Mouse (Mus musculus) cerebellum, adult 9-10 months (tissue): ENCODE measurements at regions not wholly inside any gene's neighbourhood (a gene's known extent, or its start where the extent isn't known, plus 50 kb on each side); places are given as distances from the start of the nearest gene placed in this dataset.
A peak's percentile ranks its signal among the peaks of the same experiment; 100 is the strongest.

ENCODE experiments used
- DNase-seq: peaks from one replicate; pipeline ENCODE4 v3.0.0; 2022

DNA sequence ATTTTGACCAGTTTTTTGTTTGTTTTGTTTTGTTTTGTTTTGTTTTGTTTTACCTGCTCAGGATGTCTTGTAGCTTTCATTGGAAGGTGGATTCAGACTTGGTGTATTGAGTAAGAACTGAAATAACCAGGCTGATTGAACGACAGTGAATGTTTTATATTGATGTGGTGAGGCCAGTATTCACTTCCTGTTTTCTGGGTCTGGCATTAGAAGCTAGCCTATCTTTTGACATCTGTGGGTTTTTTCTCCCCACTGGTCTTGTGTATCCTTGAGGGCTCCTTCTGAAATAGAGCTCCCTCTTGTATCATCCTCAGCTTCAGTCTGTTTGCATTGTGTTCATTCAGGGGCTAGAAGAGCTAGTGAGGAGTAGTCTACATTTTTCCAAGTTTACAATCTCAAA lies 175.5 kb downstream of the 1700129C05Rik start:
- no peak for DNase-seq

DNA sequence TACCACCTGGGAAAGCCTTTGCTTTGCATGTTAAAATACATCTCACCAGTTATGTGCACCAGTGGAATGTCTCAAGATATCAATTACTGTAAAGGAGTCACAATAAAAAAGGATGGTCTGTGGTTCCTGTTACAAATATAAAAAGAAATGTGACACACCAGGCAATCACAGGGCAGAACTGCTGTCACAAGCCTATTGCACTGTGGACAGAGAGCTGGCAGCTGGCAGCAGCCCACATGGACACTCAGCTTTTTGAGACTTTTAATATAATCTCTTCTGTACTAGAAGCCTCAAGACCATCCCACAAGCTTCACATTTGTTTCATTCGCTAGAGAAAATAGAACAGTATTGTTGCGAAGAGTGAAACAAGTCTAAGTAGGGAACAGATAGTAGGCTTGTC lies 197.7 kb downstream of the 1700129C05Rik start:
- DNase-seq = no peak

DNA sequence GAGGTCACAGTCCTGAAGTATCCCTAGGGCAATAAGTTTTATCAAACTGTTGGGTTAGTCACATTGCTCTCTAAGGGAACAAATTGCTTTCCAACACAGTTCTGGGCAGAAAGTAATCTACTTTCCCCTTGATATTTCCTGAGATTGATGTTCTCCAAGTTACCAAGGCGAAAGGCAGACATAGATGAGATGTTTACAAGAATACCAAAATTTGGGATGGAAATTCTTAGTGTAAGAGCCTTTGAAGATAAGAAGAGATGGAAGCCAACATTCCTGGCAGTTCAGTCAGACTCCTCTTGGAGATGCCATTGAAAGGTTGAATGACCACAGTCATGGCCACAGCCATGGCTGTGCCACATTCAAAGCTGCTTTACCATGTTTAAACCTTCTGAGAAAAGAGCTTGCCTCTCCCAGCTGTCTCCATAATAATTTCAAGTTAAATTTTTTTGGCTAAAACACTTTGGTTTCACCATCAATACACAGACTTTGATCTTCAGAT lies 199.4 kb downstream of the 1700129C05Rik start:
- DNase-seq = no peak

DNA sequence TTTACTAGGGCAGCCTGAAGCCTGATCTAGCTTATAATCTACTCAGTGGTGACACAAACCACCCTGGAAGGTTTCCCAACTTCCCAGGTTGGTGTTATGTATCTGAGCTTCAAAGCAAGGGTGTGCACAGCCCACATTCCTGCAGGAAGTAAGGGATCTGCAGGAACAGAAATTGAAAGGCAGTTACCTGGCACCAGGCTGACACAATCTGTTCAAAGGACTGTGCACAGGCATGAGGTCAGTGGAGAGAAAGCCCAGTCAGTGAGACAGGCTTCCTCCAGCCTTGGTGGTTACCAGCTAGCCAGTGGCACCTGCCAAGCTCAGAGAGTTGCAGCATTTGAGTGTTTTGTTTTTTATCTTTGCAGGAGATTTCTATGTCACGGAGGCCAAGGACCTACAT lies 203.6 kb downstream of the 1700129C05Rik start:
- DNase-seq = peak; percentile 97

DNA sequence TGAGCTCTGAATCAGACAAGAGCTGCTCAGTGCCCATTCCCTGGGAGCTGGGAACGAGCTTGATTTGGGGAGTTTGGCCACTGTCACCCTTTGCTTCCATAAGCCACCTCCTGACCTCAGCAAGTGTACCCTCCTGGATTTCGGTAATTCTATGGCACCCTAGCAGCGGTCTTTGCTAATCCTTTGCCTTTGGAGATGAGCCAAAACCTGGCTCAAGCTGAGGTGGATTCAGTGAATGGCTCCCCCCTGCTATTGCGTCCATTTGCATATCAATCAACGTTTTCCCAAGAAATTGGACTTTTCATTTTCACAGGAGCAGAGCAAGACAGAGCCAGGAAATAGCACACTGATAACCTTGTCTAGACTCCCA lies 204.1 kb downstream of the 1700129C05Rik start:
- no peak for DNase-seq

DNA sequence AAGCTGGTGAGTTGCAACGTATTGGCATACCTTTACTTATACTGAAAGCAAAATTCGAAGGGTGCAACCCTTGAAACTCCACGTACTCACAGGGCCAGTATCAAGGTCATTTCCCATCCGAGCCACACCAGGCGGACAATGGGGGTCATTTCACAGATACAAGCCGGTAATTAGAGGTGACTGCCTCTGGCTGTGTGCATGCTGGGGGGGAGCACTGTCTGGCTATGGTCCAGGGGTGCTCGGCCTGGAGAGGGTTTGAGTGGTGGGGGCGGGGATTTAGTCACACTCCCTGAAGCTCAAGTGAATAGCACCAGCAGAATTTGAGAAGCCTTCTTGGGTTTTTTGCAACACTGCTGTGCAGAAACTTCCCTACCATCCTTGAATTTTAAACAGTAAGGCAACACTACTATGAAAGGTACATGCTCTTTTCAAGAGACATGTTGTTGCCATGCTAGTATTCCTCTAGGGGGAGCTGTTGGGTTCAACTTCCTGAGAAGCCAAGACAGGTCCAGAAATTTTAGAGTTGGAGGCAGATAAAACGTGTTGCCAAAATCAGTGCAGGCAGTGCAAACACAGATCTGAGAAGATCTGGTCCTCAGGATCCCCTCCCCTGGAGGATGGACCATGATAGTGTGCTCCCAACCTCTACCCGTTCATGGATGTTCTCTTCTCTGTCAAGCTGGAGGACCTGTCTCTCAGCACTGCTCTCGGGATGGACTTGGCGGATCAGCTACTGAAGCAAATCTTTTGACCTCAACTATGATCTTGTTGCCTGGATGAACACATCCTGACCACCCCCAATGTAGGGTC lies 204.7 kb downstream of the 1700129C05Rik start:
- DNase-seq = peak; percentile 67

DNA sequence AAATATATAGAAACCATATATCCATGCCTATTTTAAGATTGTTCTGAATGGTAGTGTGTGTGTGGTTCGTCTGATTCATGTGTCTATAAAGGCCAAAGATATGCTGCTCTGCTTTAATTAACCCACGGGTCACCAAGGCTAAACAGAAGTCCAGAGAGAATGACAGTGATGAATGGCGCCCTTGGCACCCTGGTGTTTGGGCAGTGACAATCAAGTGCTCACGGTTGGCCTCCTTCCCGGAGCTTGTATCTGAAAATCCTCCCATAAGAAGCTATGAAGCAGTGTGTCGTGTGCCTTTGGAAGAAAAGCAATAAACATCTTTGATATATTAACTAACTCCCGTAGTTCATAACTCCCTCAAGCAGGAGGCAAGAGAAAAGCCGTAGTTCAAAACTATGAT lies 205.4 kb downstream of the 1700129C05Rik start:
- peak; percentile 57 for DNase-seq

DNA sequence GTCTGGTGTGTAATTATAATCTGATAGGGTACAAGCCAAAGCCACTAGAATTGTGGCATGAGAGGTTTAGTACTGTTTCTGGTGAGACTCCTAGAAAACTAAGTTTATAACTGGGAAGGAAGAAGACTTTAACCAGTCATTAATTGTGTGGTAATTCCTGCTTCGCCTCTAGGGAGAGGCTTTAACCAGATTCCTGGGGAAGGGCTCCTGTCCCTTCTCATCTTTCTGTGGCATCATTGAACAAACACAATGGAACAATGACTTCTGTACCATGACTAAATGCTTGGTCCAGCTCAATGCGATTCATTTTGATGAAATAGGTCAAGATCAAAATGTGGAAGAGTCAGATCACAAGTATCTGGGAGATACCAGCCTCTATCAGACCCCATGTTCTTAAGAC lies 206.6 kb downstream of the 1700129C05Rik start:
- DNase-seq = no peak

DNA sequence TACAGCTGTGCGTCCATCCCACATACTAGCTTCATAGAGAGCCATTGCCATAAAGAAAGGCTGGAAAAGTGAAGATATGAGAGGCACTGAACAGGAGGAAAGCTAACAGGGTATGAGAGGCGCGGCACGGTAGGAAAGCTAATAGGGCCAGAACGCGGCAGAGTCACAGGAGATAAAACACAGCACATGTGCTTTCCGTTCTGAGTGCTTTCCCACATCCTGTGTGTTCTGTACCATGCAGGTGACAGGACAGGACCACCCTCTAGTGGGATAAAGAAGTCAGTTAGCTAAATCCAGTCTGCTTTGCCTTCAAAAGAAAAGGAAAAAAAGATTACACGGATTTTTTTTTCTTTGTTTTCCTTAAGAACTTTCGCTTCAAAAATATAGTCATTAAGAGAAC lies 224.8 kb downstream of the 1700129C05Rik start:
- no peak for DNase-seq

DNA sequence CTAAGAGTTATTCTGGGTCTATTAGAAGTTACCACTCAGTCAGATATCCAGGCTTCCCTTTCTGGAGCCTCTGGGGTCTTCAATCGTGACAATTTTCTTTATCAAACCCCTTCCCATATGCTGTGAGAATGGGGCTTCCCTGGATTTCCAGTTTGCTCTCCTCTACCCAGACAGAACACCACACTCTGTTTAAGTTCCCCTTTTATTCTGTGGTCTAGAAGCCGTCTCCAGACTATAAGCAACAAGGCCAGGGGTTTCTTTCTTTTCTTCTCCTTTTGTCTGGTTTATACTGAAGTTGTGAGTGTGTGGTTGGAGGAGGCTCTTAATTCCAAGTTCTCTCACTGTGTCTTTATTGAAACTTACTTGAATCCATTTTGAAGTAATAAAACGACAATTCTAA lies 225.5 kb downstream of the 1700129C05Rik start:
- no peak for DNase-seq

DNA sequence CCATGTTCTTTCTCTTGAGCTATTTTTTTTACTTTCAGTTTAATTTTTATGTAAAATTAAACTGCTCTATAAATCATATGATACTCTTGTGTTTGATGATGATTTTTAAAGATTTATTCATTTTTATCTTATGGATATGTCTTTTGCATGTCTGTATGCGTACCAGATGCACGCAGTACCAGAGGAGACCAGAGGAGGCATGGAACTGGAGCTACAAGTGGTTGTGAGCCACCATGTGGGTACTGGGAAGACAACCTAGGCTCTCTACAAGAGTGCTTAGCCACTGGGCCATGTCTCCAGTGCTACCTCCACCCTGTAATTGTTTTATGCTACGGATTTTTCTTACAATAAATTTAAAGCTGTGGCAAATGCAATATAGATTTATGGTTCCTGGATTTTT lies 227.8 kb downstream of the 1700129C05Rik start:
- no peak for DNase-seq

DNA sequence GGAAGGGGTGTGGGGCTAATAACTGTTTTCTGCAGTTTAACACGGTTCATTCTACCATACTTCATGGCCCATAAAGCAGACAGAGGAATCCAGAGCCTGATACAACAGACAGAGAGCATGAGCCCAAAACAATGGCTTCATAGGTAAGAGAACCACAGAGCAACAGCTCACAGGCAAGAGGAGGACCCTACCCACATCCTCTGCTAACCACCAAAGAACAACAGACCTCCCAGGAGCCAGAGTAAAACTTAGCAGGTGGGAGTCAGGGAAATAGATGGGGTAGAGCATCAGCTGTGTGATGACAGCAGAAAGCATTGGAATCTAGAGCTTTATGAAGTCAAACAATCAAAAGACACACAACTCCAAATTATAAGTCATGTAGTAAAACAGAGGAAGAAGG lies 231.8 kb downstream of the 1700129C05Rik start:
- DNase-seq = no peak

DNA sequence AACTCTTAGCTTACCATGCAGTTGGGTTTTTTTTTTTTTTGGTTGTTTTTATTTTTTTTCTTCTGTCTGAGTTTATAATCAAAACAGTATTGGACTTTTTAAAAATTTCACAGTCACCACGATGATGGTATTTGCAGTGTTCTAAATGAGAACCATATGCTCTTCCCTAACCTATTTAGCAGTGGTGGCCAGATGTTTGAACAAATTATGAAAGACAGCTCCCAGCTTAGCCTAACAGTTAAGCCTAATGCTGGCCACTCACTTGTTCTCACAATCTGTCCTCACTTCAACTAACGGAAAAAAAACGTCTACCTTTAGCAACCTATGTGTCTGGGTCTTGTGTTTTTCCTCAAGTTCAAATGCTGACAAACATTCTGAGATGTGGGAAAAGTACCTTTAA lies 234.8 kb downstream of the 1700129C05Rik start:
- no peak for DNase-seq

DNA sequence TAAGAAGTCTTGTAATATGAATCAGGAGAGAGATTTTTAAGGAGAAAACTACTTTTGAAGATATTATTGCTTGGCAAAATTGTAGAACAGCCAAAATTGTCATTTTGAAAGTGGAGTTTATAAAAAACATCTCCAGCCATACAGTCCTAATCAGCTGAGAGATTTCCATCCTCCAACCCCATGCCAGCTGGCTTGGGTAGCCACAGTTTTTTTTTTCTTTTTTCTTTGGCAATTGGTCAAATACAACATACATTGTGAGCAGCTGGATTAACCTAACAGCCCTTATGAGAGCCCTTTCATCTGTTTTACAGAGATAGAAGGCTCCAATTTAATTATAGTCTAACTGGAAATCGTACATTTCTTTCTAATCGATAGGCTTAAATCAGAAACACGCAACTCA lies 235.3 kb downstream of the 1700129C05Rik start:
- DNase-seq = no peak

DNA sequence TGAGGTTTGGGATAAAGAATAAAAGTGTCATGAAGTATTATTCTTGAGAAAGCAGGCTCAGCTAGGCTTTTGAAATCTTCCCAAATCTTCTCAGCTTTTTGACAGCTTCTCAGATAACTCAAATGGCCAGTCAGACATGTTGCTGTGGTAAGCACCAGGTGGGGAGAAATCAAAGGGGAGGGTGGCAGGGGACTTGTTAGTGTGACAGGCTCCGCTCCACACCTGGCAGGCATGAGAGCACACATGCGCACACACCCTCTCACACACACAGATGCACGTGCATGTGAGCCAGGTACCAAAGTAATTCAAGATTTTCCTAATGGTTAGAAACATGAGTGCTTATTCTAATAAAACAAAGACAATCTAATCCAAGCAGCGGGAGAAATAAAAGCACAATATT lies 236.1 kb downstream of the 1700129C05Rik start:
- no peak for DNase-seq

DNA sequence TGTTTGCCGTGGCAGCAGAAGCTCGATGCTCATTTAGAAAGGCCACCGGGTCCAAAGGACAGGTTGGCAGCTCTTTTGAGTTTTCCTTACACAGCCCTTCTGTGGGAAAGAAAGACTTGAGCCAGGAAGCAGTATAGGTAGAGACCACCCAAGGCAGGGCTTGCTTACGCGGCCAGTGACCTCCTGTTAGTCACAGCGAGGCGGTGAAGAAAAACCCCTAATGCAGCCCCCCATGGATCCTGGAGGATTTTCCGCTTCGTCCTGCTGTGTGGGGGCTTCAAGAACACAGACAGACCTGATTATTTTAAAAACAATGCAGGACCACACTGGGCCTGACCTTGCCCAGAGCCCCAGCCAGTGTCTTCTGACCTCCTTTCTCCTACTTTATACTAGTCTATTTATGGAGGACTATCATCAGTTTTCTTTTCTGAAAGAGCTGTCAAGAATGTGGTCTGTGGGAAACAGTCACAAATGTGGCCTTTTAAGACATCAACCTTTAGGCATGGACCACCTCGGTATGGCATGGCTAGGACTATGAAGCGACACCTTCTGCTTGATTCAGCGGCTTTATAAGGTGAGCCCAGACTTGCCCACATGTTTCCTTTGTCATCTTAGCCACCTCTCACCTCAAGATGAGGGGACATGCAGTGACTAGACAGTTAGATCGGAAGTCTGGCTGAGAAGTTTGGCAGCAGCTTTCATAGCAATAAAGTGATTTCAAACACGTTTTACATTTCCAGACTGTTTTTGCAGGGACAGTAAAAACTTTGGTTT lies 274.3 kb downstream of the 1700129C05Rik start:
- no peak for DNase-seq

DNA sequence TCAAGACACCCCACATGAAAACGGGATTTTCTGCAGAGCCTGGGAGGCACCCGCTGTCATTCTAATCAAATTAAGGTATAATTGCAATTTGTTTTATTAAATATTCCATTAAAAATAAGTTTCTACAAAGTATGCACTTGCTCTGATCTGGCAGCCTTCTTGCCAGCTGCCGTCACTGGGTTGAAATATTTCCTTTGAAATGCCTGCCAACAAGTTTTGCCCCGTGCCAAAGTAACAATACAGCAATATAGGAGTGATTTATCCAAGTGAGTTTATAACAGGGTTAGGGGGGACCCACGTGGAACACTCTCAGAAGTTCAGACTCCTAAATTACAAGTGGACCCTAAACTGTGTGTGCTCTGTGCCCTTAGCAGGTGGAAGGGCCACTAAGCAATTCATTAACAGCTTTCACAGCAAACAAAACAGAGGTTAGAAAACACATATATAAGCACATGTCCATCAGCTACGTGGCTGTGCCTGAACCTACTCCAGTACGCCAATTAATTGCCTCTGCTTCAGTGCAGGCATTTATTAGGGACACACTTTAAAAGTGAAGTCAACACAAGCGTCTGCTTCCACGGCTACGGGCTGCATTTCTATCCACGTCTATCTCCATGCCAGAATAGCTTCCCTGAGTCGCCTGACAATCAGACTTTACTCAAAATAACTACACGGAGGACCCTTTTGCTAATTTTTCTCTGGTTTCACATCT lies 275.1 kb downstream of the 1700129C05Rik start:
- no peak for DNase-seq

DNA sequence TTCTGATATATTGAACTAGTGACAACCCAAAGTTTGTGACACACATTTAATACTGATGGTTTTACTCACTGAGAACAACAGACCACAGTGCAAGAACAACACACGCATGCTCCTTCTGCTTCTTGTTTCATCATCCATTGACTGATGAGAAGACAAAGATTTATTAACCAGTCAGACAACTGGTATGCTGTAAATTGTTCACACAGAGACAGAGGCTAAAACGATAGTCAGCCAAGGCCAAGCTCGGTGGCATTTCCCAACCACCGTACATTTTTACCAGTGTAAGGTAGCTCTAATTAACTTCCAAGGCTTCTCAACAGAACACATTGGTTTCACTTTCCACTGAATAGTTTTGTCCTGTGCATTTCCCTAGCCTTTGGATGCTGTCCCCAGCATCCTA lies 287.8 kb downstream of the 1700129C05Rik start:
- no peak for DNase-seq

DNA sequence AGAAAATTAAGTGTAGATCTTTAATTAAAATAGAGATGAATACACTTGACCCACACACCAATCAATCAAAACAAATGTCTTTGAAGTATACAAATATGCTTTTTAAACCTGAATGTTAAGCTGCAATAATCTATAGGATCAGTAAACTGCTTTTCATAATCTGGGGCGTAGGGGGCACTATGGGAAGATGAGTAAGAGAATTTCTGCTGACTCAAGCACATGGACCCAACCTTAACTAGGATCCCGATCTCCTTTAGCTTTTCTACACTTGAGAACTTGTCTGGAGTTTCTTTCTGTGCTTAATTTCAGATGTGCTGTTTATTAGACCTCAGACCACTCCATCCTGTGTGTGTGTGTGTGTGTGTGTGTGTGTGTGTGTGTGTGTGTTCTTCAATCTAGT lies 298.1 kb downstream of the 1700129C05Rik start:
- DNase-seq = no peak

DNA sequence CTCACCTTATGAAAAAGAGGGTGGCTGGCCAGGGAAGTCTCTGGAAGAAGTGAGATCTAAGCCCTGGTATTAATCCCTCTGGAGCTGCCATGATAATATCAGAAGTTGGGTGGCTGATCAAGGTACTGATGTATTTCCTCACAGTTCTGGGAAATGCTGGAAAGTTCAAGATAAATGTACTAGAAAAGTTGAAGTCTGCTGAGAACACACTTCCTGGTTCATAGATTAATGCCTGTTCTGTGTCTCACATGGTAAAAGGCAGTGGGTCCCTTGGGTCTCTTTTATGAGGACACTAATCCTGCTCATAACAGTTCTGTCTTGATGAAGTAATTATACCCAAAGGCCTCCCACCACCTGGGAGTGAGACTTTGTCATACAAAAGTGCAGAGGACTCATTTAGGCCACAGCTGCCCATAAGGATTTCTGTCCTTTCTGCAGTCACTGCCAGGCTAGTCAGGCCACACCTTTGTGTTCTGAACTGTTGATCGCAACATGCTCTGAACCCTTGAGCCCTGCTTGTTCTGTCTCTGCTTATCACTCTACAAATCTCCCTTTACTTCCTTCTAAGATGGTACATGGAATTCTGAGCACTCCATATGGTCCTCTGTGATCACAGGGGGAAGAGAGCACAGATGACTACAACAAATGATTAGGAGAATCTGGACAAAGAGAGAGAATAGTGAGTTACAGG lies 300.4 kb downstream of the 1700129C05Rik start:
- DNase-seq = no peak

DNA sequence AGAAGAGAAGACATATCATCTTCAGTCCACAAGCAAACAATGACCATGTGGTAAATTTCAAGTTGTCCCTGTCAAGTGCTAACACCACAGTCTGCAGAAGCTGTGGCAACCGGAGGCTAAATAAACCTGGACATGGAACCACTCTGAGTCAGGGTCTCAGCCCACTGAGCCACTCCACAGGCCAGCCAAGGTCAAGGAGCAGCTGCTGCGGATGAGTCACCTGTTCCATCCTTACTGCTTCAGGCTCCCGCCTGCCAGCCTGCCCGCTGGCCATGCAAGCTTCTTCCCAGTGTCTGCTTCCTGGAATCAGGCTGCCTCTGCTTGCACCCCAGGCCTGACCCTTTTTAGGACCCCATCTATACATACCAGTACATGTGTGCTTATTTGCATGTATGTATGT lies 319.8 kb downstream of the 1700129C05Rik start:
- no peak for DNase-seq

DNA sequence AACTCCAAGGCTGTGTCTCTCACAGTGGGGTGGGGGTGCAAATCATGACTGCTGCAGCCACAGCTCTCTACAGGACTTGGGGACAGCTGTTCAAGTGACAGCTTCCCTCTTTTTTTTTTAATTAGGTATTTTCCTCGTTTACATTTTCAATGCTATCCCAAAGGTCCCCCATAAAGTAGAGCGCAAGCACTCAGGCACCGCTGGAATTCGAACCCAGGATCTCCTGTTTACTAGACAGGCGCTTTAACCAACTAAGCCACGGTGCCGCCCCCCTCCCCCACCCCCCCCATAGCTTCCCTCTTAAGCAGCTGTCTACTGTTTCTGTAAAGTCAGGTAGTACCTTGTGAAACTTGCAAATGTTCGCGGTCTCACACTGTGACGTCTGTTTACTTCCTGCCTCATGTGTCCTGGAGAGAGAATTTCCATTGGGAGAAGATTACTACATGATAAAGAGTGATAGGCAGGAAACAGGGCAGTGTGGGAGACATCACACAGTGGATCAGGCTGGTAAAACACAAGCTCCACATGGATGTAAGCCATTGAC lies 324.7 kb downstream of the 1700129C05Rik start:
- DNase-seq = peak; percentile 7

DNA sequence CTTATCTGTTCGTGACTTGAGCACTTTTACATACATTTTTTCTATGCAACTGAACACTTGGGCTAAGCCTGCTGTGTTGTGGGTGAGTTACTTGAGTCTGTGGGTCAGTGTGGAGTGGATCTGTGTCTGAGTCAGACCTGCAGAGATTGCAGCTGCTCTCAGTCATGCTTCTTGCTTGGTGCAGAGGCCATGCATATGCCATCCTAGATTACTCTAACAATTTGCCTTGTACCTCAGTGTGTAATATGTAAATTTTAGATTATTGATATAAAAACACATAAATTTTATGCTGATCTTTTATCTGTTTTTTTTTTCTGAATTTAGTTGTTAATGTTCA lies 326.2 kb downstream of the 1700129C05Rik start:
- no peak for DNase-seq
